Mouse (Mus musculus) lung, postnatal 0 days (tissue): Measurements from ENCODE around the gene Ppp2r5b. TPM values are rescaled to one million over a fixed set of nuclear protein-coding genes. Genes with fewer than 3 reads are reported as not detected.
A peak's percentile ranks its signal among the peaks of the same experiment; 100 is the strongest.

ENCODE experiments used
- ATAC-seq: fragments of 200-750 bp; cut with Nextera tagmentation; 2 replicates; pipeline ENCODE4 v1.8.0; 2017; ENCODE audit warnings: moderate library complexity
- DNase-seq: peaks from one replicate; pipeline ENCODE4 v3.0.0-alpha.2; 2016; ENCODE audit warnings: low spot score
- H3K27ac ChIP-seq: fragments of 300-500 bp; sonication (generic); 2 replicates; pipeline ENCODE4 v1.5.1; 2014; ENCODE audit warnings: antibody characterized with exemption, mild to moderate bottlenecking, low read length, mixed read lengths
- H3K27me3 ChIP-seq: fragments of 300-500 bp; sonication (generic); replicated peaks from 2 replicates; pipeline ENCODE4 v1.6.1; 2014; ENCODE audit warnings: low read length, mixed read lengths; ENCODE audit not compliant: insufficient read depth
- H3K36me3 ChIP-seq: fragments of 300-500 bp; sonication (generic); 2 replicates; pipeline ENCODE4 v1.6.1; 2014; ENCODE audit warnings: low read length, mixed read lengths; ENCODE audit not compliant: insufficient read depth
- H3K4me1 ChIP-seq: fragments of 300-500 bp; sonication (generic); 2 replicates; pipeline ENCODE4 v1.6.1; 2014; ENCODE audit warnings: antibody characterized with exemption, low read depth, low read length, mixed read lengths; ENCODE audit not compliant: insufficient read depth
- H3K4me2 ChIP-seq: fragments of 300-500 bp; sonication (generic); replicated peaks from 2 replicates; pipeline ENCODE4 v1.6.1; 2014; ENCODE audit warnings: low read depth, mild to moderate bottlenecking, low read length, moderate library complexity, mixed read lengths
- H3K4me3 ChIP-seq: fragments of 300-500 bp; sonication (generic); 2 replicates; pipeline ENCODE4 v1.5.1; 2014; ENCODE audit warnings: low read depth, low read length
- H3K9ac ChIP-seq: fragments of 300-500 bp; sonication (generic); replicated peaks from 2 replicates; pipeline ENCODE4 v1.6.1; 2014; ENCODE audit warnings: low read depth, mild to moderate bottlenecking
- H3K9me3 ChIP-seq: fragments of 300-500 bp; sonication (generic); 2 replicates; pipeline ENCODE4 v1.6.1; 2016; ENCODE audit warnings: low read length, mixed read lengths
- CTCF ChIP-seq: IDR thresholded peaks from 2 replicates; pipeline ENCODE4 v1.5.1; 2016; ENCODE audit warnings: antibody characterized with exemption, mild to moderate bottlenecking
- EP300 ChIP-seq: IDR thresholded peaks from 2 replicates; pipeline ENCODE4 v1.6.1; 2016; ENCODE audit warnings: antibody characterized with exemption, mild to moderate bottlenecking, control low read depth
- WGBS: fragments of 180-500 bp; shearing (Covaris S2); extraction: QIAGEN DNeasy Blood & Tissue Kit; methylation state at CpG from one replicate; pipeline ENCODE4 v1.1.7; 2014; 5-methylcytosine and 5-hydroxymethylcytosine counted together
- polyA plus RNA-seq: library from polyadenylated mRNA; unstranded; fragments of >200 nt; fragmentation: Nextera tagmentation; extraction: Ambion mirVana; gene quantifications from 2 replicates; pipeline ENCODE4 v1.2.1, GENCODE M21; 2015

Ppp2r5b gene
- polyA plus RNA-seq, 1 experiment from 2014 or later: 21.6 TPM

- Histone ChIP-seq H3K9me3 (no peaks in the 10 kb centered on the region), H3K36me3 (peaks cover 39% of the 10 kb centered on the region), H3K4me2 (no peak overlapping the region), H3K27ac (no peak overlapping the region), H3K4me1 (no peaks in the 10 kb centered on the region), H3K27me3 (no peaks in the 10 kb centered on the region), H3K9ac (no peak overlapping the region), H3K4me3 (no peak overlapping the region)
- WGBS: 60% methylated on average over 2 of the region's 2 CpGs
- DNase-seq: no peak
- TF ChIP-seq EP300: no peak
- peak; percentile 55 for TF ChIP-seq CTCF
- ATAC-seq: no peak
Observed at GRCm38 (mm10) chr19:6260428-6260827, 24.8 kb upstream of the Ppp2r5b start.

DNA sequence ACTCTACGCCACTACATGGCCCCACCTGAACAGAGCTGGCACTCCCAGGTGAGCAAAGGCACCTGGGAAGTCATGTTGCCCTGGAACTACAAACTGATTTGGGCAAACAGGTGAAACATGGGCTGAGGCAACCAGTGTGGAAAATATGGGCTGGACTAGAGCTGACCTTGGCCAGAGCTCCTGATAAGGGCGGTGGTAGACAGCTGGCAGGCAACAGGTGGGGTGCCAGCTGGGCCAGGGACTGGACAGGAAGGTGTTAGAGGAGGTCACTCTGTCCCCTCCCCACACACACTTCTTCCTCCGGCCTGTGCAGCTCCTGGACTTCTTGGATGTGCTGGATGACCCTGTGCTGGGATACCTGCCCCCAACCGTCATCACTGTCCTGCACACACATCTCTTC lies 17.3 kb upstream of the Ppp2r5b start:
- WGBS: 76% methylated on average over 4 of the region's 4 CpGs
- Histone ChIP-seq H3K9ac (no peak overlapping the region), H3K36me3 (peaks cover 62% of the 10 kb centered on the region), H3K4me3 (no peak overlapping the region), H3K27ac (no peak overlapping the region), H3K9me3 (no peaks in the 10 kb centered on the region), H3K4me1 (no peaks in the 10 kb centered on the region), H3K4me2 (no peak overlapping the region), H3K27me3 (no peaks in the 10 kb centered on the region)
- ATAC-seq: no peak
- no peak for DNase-seq
- TF ChIP-seq EP300 (no peak), CTCF (no peak)

GRCm38 (mm10) chr19:6247526-6248300 lies 12.0 kb upstream of the Ppp2r5b start:
- H3K4me3 ChIP-seq: no peak overlapping the region
- H3K4me1 ChIP-seq: peaks cover 1% of the 10 kb centered on the region; the same call in 1 of the 2 replicates
- 90% methylated on average over 29 of the region's 29 CpGs for WGBS
- H3K27ac ChIP-seq: no peak overlapping the region
- TF ChIP-seq EP300 (no peak), CTCF (no peak)
- no peaks in the 10 kb centered on the region for H3K27me3 ChIP-seq
- no peaks in the 10 kb centered on the region for H3K9me3 ChIP-seq
- no peak for ATAC-seq
- H3K9ac ChIP-seq: no peak overlapping the region
- peaks cover 46% of the 10 kb centered on the region for H3K36me3 ChIP-seq
- DNase-seq: no peak
- no peak overlapping the region for H3K4me2 ChIP-seq

DNA sequence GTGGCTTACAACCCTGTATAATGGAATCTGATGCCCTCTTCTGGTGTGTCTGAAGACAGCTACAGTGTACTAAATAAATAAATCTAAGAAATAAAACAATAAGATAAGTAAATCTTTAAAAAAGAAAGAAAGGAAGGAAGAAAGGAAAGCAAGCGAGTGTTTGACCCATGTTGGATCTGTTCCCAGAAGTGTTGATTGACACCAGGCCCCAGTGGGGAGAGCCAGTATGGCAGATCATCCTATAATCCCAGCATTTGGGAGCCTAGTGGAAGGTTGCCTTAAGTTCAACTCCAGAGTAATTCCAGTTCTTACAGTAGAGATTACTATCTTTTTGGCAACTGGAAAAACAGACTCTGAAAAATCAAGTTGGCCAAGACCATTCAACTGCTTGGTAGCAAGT lies 10.1 kb upstream of the Ppp2r5b start:
- Histone ChIP-seq H3K36me3 (peaks cover 29% of the 10 kb centered on the region), H3K4me2 (no peak overlapping the region), H3K9me3 (no peaks in the 10 kb centered on the region), H3K27me3 (no peaks in the 10 kb centered on the region), H3K9ac (no peak overlapping the region), H3K27ac (no peak overlapping the region), H3K4me3 (no peak overlapping the region), H3K4me1 (peaks cover 4% of the 10 kb centered on the region; the same call in 1 of the 2 replicates)
- ATAC-seq (no peak), DNase-seq (no peak)
- no peak for TF ChIP-seq CTCF
- TF ChIP-seq EP300: no peak
- 32% methylated on average over 1 of the region's 1 CpGs for WGBS

GRCm38 (mm10) chr19:6243226-6243625 lies 7.6 kb upstream of the Ppp2r5b start:
- Histone ChIP-seq H3K27me3 (no peaks in the 10 kb centered on the region), H3K36me3 (peaks cover 22% of the 10 kb centered on the region), H3K27ac (no peak overlapping the region), H3K4me3 (no peak overlapping the region), H3K4me1 (peaks cover 4% of the 10 kb centered on the region; the same call in 1 of the 2 replicates), H3K4me2 (no peak overlapping the region), H3K9me3 (no peaks in the 10 kb centered on the region), H3K9ac (no peak overlapping the region)
- DNase-seq (no peak), ATAC-seq (no peak)
- TF ChIP-seq EP300 (no peak), CTCF (no peak)
- 75% methylated on average over 5 of the region's 5 CpGs for WGBS

DNA sequence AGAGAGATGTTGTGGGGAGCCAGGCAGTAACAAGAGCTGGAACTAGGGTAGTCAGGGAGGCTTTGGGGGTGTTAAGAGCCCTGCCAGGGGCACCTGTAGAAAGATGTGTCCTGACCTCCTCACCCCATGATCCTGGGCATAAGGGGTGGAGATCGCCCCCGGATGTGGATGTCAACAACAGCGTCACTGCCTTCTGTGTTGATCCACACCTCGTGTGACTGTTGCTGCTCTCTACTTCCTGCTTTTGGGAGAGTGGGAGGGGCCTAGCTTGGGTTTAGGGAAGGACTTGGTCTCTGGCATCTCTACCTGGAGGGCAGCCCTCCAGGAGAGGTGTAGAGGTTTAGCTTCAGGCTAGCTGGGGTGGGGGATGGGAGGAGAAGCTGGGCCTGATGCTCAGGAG lies 6.6 kb upstream of the Ppp2r5b start:
- H3K4me1 ChIP-seq: peaks cover 4% of the 10 kb centered on the region; the same call in 1 of the 2 replicates
- peaks cover 13% of the 10 kb centered on the region; the same call in 1 of the 2 replicates for H3K36me3 ChIP-seq
- TF ChIP-seq CTCF (no peak), EP300 (no peak; the same call in 1 of the 2 replicates)
- H3K27me3 ChIP-seq: no peaks in the 10 kb centered on the region
- peak overlapping the region; percentile 91 for H3K4me2 ChIP-seq
- H3K9ac ChIP-seq: peak overlapping the region; percentile 89
- ATAC-seq (peak; percentile 50), DNase-seq (peak; percentile 92)
- H3K27ac ChIP-seq: peak overlapping the region; percentile 88
- peak overlapping the region; percentile 85 for H3K4me3 ChIP-seq
- no peaks in the 10 kb centered on the region for H3K9me3 ChIP-seq
- 0% methylated on average over 4 of the region's 4 CpGs for WGBS
